Mouse (Mus musculus) cerebellum, postnatal 4 days (tissue): ENCODE data around the gene Fanci.

Experiments used
- DNase-seq, 2 experiments: peaks; one replicate each; pipeline ENCODE4 v3.0.0; 2022; ENCODE audit warnings: low spot score in 2 of 2, mixed read lengths in 1 of 2

The Fanci gene

GRCm38 (mm10) chr7:79463376-79464077, 71.8 kb downstream of the Fanci start:
- no peak for DNase-seq

GRCm38 (mm10) chr7:79464776-79465420, 73.2 kb downstream of the Fanci start:
- peak in 1 of 2 experiments; percentile 50 for DNase-seq

- no peak for DNase-seq
Measured at GRCm38 (mm10) chr7:79465461-79466044, 73.8 kb downstream of the Fanci start.

- DNase-seq: peak; percentile 99 to 100
Measured at GRCm38 (mm10) chr7:79466053-79466901, 74.5 kb downstream of the Fanci start, which contains the start of gene Polg. TSS of gene Polg (minus strand) at chr7:79466362.

- DNase-seq: no peak
Measured at GRCm38 (mm10) chr7:79467951-79468350, 76.2 kb downstream of the Fanci start.

GRCm38 (mm10) chr7:79468994-79469393, 77.3 kb downstream of the Fanci start:
- no peak for DNase-seq

GRCm38 (mm10) chr7:79469766-79470165, 78.0 kb downstream of the Fanci start:
- DNase-seq: no peak

GRCm38 (mm10) chr7:79470718-79471117, 79.0 kb downstream of the Fanci start:
- DNase-seq: no peak

- DNase-seq: no peak
Measured at GRCm38 (mm10) chr7:79471436-79471835, 79.7 kb downstream of the Fanci start.

- no peak for DNase-seq
Measured at GRCm38 (mm10) chr7:79472792-79473191, 81.1 kb downstream of the Fanci start.

GRCm38 (mm10) chr7:79473496-79474194, 81.9 kb downstream of the Fanci start:
- DNase-seq: no peak

- DNase-seq: no peak
Measured at GRCm38 (mm10) chr7:79474831-79475399, 83.2 kb downstream of the Fanci start.

GRCm38 (mm10) chr7:79486528-79486927, 94.8 kb downstream of the Fanci start:
- DNase-seq: no peak

GRCm38 (mm10) chr7:79493915-79494314, 102.2 kb downstream of the Fanci start:
- DNase-seq: peak; percentile 57 to 79

- peak; percentile 96 to 97 for DNase-seq
Measured at GRCm38 (mm10) chr7:79495988-79496815, 104.5 kb downstream of the Fanci start.

- DNase-seq: peak in 1 of 2 experiments; percentile 5
Measured at GRCm38 (mm10) chr7:79496816-79497328, 105.1 kb downstream of the Fanci start.

- peak in 1 of 2 experiments; percentile 55 for DNase-seq
Measured at GRCm38 (mm10) chr7:79497701-79498115, 106.0 kb downstream of the Fanci start.

- DNase-seq: no peak
Measured at GRCm38 (mm10) chr7:79498356-79498755, 106.6 kb downstream of the Fanci start.

GRCm38 (mm10) chr7:79498965-79499595, 107.4 kb downstream of the Fanci start:
- no peak for DNase-seq
